In genomic region chrX:20695842-20696241, GRCm38 (mm10) we compare ENCODE assay signal across 19 mouse cellular contexts.
"Had no signal": no experiment of that assay in that cellular context is flagged by ENCODE, and none has a peak within 500 bp of the region (broad histone marks: within the 10 kb centered on the region; RNA-seq: fewer than 3 reads in every experiment).

No protein-coding gene starts in this region.

- H3K9ac ChIP-seq: liver, embryonic 13.5 days; midbrain, embryonic 12.5 days; midbrain, embryonic 15.5 days; neural tube, embryonic 12.5 days; neural tube, embryonic 15.5 days had no signal

- H3K27me3 ChIP-seq: liver, embryonic 13.5 days; midbrain, embryonic 12.5 days; midbrain, embryonic 15.5 days; neural tube, embryonic 12.5 days; neural tube, embryonic 15.5 days had no signal

- ATAC-seq: midbrain, embryonic 15.5 days had no signal

- H3K36me3 ChIP-seq: midbrain, embryonic 15.5 days had no signal

- H3K27ac ChIP-seq: kidney, postnatal 0 days; left cerebral cortex, adult 2 months; liver, embryonic 13.5 days; macrophage; midbrain, embryonic 12.5 days; midbrain, embryonic 15.5 days; neural tube, embryonic 12.5 days; neural tube, embryonic 15.5 days; stomach, postnatal 0 days had no signal

- H3K9me3 ChIP-seq: liver, embryonic 13.5 days; midbrain, embryonic 12.5 days; midbrain, embryonic 15.5 days; neural tube, embryonic 12.5 days; neural tube, embryonic 15.5 days had no signal

- H3K4me3 ChIP-seq: left cerebral cortex, adult 2 months; liver, embryonic 13.5 days; midbrain, embryonic 12.5 days; midbrain, embryonic 15.5 days; neural tube, embryonic 12.5 days; neural tube, embryonic 15.5 days had no signal

- H3K4me1 ChIP-seq: midbrain, embryonic 12.5 days; neural tube, embryonic 12.5 days; neural tube, embryonic 15.5 days had no signal

- H3K4me2 ChIP-seq: liver, embryonic 13.5 days; midbrain, embryonic 12.5 days; midbrain, embryonic 15.5 days; neural tube, embryonic 12.5 days; neural tube, embryonic 15.5 days had no signal

- DNase-seq: kidney, adult 9 months; kidney, postnatal 25 days; layer of hippocampus, postnatal 36 days; liver, embryonic 13.5 days; lung, adult 2 months; lung, postnatal 14 days; right cerebral cortex, adult 18-20 months; right cerebral cortex, postnatal 14 days; right cerebral cortex, postnatal 4 days; thymus, adult 18-20 months; thymus, postnatal 36 days had no signal
